Mouse (Mus musculus) liver, postnatal 0 days (tissue): ENCODE data around the gene Txndc11.

Source experiments
- CTCF ChIP-seq: sonication (generic); IDR thresholded peaks from 2 replicates; pipeline ENCODE4 v1.5.1; 2016; ENCODE audit warnings: antibody characterized with exemption, low read depth
- EP300 ChIP-seq: IDR thresholded peaks from 2 replicates; pipeline ENCODE4 v1.6.1; 2016; ENCODE audit warnings: antibody characterized with exemption, low read depth, mild to moderate bottlenecking

- TF ChIP-seq CTCF (no peak), EP300 (no peak)
These were observed 42.4 kb downstream of the Txndc11 start for GRCm38 (mm10) chr16:11092061-11092460.
